Mouse (Mus musculus): ENCODE measurements around the gene Ascc1. TPM values are rescaled to one million over a fixed set of nuclear protein-coding genes. Genes with fewer than 3 reads are reported as not detected.

Ascc1 gene
- polyA plus RNA-seq, 1 experiment from 2014 or later = 43.3 TPM

DNA sequence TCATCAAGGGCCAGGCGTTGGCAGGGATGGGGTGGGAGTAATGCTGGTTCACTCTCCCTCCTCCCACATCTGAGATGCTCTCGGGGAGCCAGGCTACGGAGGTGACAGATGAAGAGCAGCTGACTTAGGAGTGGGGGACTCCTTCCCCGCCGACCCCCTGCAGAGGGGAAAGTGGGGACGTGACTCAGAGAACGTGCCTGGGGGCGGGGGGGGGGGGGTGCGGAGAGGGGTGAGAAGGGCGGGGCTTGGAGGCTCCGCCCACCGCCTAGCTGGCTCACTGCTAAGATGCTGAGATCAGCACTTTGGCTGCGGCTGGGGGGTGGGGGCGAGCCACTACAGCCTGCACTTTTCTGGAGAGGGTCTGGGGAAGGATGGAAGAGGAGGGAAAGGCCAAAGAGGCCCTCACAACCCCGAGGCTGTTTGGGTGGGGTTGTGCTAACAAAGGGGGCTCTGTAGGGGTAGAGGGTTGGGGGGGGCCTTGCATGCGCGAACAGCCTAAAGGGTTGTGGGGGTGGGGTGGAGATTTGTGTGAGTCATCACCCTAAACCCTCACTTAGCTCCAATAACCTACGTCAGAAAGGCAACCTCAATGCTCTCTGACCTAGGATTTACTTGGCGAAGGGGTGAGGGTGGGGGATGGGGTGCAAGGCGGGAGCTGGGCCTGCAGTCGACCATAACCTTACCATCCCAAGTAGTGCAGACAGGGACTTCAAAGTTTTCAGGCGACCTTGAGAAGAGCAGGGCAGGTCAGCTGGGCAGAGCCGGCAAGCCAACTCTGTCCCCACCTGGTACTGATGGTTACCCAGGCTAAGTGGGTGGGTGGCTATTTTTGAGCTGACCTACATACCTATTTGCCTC is 37.9 kb upstream of the Ascc1 start:
- Histone ChIP-seq H3K27ac (replicated peaks in 1 of 2; ENCODE audit: control insufficient read depth in 1 of 2, insufficient read depth in 1 of 2, low read depth in 2 of 2, low read length in 2 of 2) (peak overlapping the region; percentile 58 to 85), H3K36me3 (ENCODE audit: control insufficient read depth, insufficient read depth, low read length) (no peaks in the 10 kb centered on the region), H3K4me1 (ENCODE audit: control insufficient read depth in 2 of 2, insufficient read depth in 2 of 2, low read length in 2 of 2) (peaks cover 24 to 32% of the 10 kb centered on the region in 2 experiments), H3K9me3 (ENCODE audit: control insufficient read depth, low read length) (no peaks in the 10 kb centered on the region), H3K9ac (ENCODE audit: low read length) (peak overlapping the region; percentile 55; the same call in 1 of the 2 replicates), H3K4me2 (ENCODE audit: low read length) (peak overlapping the region; percentile 53), H3K4me3 (ENCODE audit: control insufficient read depth in 1 of 2, insufficient read depth in 1 of 2, low read depth in 1 of 2, low read length in 2 of 2) (peak overlapping the region in 1 of 2 experiments; percentile 0; a peak in 1 of 4 replicates), H3K27me3 (ENCODE audit: control insufficient read depth, insufficient read depth, low read length) (no peaks in the 10 kb centered on the region)
- 8% methylated on average over 20 of the region's 23 CpGs for WGBS
- peak; percentile 62 for ATAC-seq (ENCODE audit: insufficient number of reproducible peaks, insufficient read depth, low FRiP score, low read depth)

DNA sequence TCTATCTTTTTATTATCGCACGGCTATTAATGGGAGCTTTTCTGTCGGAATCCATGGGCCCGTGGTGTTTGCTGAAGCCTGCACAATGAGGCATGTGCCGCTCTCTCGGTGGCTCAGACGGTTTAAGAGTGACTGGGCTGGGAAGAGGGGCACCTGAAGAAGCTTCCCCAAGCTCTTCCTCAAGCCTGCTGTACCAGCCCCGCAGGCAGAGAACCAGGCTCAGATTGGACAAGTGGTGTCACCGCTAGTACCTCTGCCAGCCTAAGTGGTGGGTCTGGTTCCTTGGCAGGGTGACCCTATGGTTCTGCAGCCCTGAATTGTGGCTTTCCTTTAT is 37.3 kb upstream of the Ascc1 start:
- Histone ChIP-seq H3K4me3 (ENCODE audit: control insufficient read depth in 1 of 2, insufficient read depth in 1 of 2, low read depth in 1 of 2, low read length in 2 of 2) (no peak overlapping the region), H3K4me1 (ENCODE audit: control insufficient read depth in 2 of 2, insufficient read depth in 2 of 2, low read length in 2 of 2) (peaks cover 26 to 38% of the 10 kb centered on the region in 2 experiments), H3K36me3 (ENCODE audit: control insufficient read depth, insufficient read depth, low read length) (no peaks in the 10 kb centered on the region), H3K27me3 (ENCODE audit: control insufficient read depth, insufficient read depth, low read length) (no peaks in the 10 kb centered on the region), H3K9me3 (ENCODE audit: control insufficient read depth, low read length) (no peaks in the 10 kb centered on the region), H3K9ac (ENCODE audit: low read length) (peak overlapping the region; percentile 55; the same call in 1 of the 2 replicates), H3K27ac (replicated peaks in 1 of 2; ENCODE audit: control insufficient read depth in 1 of 2, insufficient read depth in 1 of 2, low read depth in 2 of 2, low read length in 2 of 2) (peak overlapping the region; percentile 58 to 85), H3K4me2 (ENCODE audit: low read length) (peak overlapping the region; percentile 53)
- 18% methylated on average over 9 of the region's 9 CpGs for WGBS
- ATAC-seq (ENCODE audit: insufficient number of reproducible peaks, insufficient read depth, low FRiP score, low read depth) = no peak; the same call in 1 of the 2 replicates

DNA sequence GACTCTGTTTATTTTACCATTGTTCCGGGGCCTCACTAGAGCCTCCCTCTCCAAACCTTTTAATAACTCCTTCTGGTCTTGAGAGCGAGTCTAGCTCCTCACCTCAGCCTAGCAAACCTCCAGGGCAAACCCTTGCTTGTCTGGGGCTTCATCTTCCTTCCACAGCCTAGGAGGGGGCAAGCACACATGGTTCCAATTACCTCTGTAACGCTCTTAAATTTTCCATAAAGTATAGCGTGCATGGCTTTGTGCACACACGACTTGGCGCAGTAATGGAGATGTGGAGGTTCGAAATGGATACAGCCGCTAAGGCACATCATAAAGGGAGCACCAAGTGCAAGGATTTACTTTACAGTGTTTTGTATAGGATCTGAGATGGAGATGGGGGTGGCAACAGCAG is 36.8 kb upstream of the Ascc1 start:
- peak overlapping the region; percentile 55; the same call in 1 of the 2 replicates for H3K9ac ChIP-seq (ENCODE audit: low read length)
- H3K9me3 ChIP-seq (ENCODE audit: control insufficient read depth, low read length) = no peaks in the 10 kb centered on the region
- no peak for ATAC-seq (ENCODE audit: insufficient number of reproducible peaks, insufficient read depth, low FRiP score, low read depth)
- no peaks in the 10 kb centered on the region for H3K36me3 ChIP-seq (ENCODE audit: control insufficient read depth, insufficient read depth, low read length)
- no peak overlapping the region for H3K4me2 ChIP-seq (ENCODE audit: low read length)
- WGBS = 89% methylated on average over 8 of the region's 8 CpGs
- H3K27ac ChIP-seq (replicated peaks in 1 of 2; ENCODE audit: control insufficient read depth in 1 of 2, insufficient read depth in 1 of 2, low read depth in 2 of 2, low read length in 2 of 2) = peak overlapping the region; percentile 58 to 85
- no peak overlapping the region for H3K4me3 ChIP-seq (ENCODE audit: control insufficient read depth in 1 of 2, insufficient read depth in 1 of 2, low read depth in 1 of 2, low read length in 2 of 2)
- H3K27me3 ChIP-seq (ENCODE audit: control insufficient read depth, insufficient read depth, low read length) = no peaks in the 10 kb centered on the region
- H3K4me1 ChIP-seq (ENCODE audit: control insufficient read depth in 2 of 2, insufficient read depth in 2 of 2, low read length in 2 of 2) = peaks cover 31 to 42% of the 10 kb centered on the region in 2 experiments

- no peak for ATAC-seq (ENCODE audit: insufficient number of reproducible peaks, insufficient read depth, low FRiP score, low read depth)
- no peak overlapping the region for H3K27ac ChIP-seq (replicated peaks in 1 of 2; ENCODE audit: control insufficient read depth in 1 of 2, insufficient read depth in 1 of 2, low read depth in 2 of 2, low read length in 2 of 2)
- H3K4me2 ChIP-seq (ENCODE audit: low read length) = no peak overlapping the region
- H3K27me3 ChIP-seq (ENCODE audit: control insufficient read depth, insufficient read depth, low read length) = no peaks in the 10 kb centered on the region
- H3K4me1 ChIP-seq (ENCODE audit: control insufficient read depth in 2 of 2, insufficient read depth in 2 of 2, low read length in 2 of 2) = peaks cover 31 to 47% of the 10 kb centered on the region in 2 experiments
- H3K4me3 ChIP-seq (ENCODE audit: control insufficient read depth in 1 of 2, insufficient read depth in 1 of 2, low read depth in 1 of 2, low read length in 2 of 2) = no peak overlapping the region
- no peaks in the 10 kb centered on the region for H3K36me3 ChIP-seq (ENCODE audit: control insufficient read depth, insufficient read depth, low read length)
- no peaks in the 10 kb centered on the region for H3K9me3 ChIP-seq (ENCODE audit: control insufficient read depth, low read length)
- WGBS = 94% methylated on average over 6 of the region's 6 CpGs
- no peak overlapping the region for H3K9ac ChIP-seq (ENCODE audit: low read length)
Measured at GRCm38 (mm10) chr10:59966743-59967142, 35.9 kb upstream of the Ascc1 start.

DNA sequence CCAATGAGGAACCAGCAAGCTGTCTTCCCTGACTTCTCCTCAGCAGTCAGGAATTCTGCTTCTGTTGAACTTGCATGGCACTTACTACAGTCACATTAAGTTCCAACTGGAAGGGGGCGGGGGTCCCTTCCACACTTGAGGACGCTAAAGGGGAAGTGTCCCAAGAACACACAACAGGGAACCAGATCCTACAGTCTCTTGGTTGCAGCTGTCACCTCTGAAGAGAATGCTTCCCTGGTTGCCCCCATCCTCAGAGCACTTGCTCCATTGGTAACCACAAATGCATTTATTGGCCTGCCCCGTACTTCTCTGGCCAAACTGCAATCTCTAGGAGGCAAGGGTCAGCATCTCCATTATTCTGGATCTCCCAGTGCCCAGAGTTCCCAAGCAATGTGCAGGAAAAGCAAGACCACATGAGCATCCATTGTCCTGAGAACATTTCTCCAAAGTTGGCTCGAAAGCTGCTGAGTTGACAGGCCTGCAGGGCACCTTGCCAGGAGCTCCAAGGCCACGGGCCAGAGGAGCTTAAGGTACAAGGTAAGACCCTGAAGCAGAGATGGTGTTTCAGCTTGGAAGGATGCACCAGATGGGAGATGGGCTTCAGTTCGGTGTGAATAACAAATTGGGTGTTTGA is 35.2 kb upstream of the Ascc1 start:
- WGBS = 64% methylated on average over 6 of the region's 6 CpGs
- H3K4me1 ChIP-seq (ENCODE audit: control insufficient read depth in 2 of 2, insufficient read depth in 2 of 2, low read length in 2 of 2) = peaks cover 31 to 47% of the 10 kb centered on the region in 2 experiments
- H3K27ac ChIP-seq (replicated peaks in 1 of 2; ENCODE audit: control insufficient read depth in 1 of 2, insufficient read depth in 1 of 2, low read depth in 2 of 2, low read length in 2 of 2) = no peak overlapping the region

GRCm38 (mm10) chr10:59969821-59970449 is 32.7 kb upstream of the Ascc1 start:
- Histone ChIP-seq H3K4me2 (ENCODE audit: low read length) (peak overlapping the region; percentile 86), H3K9ac (ENCODE audit: low read length) (peak overlapping the region; percentile 84), H3K27ac (replicated peaks in 1 of 2; ENCODE audit: control insufficient read depth in 1 of 2, insufficient read depth in 1 of 2, low read depth in 2 of 2, low read length in 2 of 2) (peak overlapping the region; percentile 95 to 98), H3K27me3 (ENCODE audit: control insufficient read depth, insufficient read depth, low read length) (no peaks in the 10 kb centered on the region), H3K4me1 (ENCODE audit: control insufficient read depth in 2 of 2, insufficient read depth in 2 of 2, low read length in 2 of 2) (peaks cover 36 to 53% of the 10 kb centered on the region in 2 experiments), H3K36me3 (ENCODE audit: control insufficient read depth, insufficient read depth, low read length) (no peaks in the 10 kb centered on the region), H3K4me3 (ENCODE audit: control insufficient read depth in 1 of 2, insufficient read depth in 1 of 2, low read depth in 1 of 2, low read length in 2 of 2) (peak overlapping the region; percentile 49 to 60), H3K9me3 (ENCODE audit: control insufficient read depth, low read length) (no peaks in the 10 kb centered on the region)
- peak; percentile 28 for ATAC-seq (ENCODE audit: insufficient number of reproducible peaks, insufficient read depth, low FRiP score, low read depth)
- 1% methylated on average over 25 of the region's 25 CpGs for WGBS

More for the DNA sequence above, 35.2 kb upstream of the Ascc1 start:
- ATAC-seq (ENCODE audit: insufficient number of reproducible peaks, insufficient read depth, low FRiP score, low read depth) = no peak
- H3K9me3 ChIP-seq (ENCODE audit: control insufficient read depth, low read length) = no peaks in the 10 kb centered on the region
- H3K36me3 ChIP-seq (ENCODE audit: control insufficient read depth, insufficient read depth, low read length) = no peaks in the 10 kb centered on the region
- H3K4me3 ChIP-seq (ENCODE audit: control insufficient read depth in 1 of 2, insufficient read depth in 1 of 2, low read depth in 1 of 2, low read length in 2 of 2) = no peak overlapping the region
- H3K4me2 ChIP-seq (ENCODE audit: low read length) = no peak overlapping the region
- no peak overlapping the region for H3K9ac ChIP-seq (ENCODE audit: low read length)
- no peaks in the 10 kb centered on the region for H3K27me3 ChIP-seq (ENCODE audit: control insufficient read depth, insufficient read depth, low read length)

DNA sequence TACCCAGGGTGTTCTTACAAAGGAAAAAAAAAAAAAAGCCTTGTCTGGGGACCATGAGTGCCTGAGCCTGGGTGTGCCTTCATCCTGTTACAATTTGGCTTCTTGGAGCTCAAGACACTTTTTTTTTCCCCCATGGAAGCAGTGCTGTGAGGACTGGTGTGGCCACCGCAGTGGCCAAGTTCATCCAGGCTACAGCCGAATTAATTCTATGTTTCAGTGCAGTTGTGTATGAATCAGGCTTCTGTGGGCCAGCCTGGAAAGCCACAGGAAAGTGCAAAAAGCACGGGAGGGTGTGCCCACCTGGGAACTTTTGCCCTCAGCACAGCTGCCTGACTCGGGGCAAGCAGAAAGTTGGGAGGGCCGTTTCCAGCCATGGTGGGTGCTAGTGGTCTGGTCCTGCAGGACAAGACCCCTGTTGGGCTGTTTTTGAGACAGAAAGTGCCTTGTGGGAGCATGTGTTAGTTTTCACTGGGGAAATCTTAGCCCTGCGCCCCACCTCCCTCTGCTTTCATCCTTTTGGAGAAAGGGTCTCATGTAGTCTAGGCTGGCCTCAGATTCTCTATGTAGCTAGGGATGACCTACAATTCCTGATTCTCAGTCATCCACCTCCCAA is 32.0 kb upstream of the Ascc1 start:
- Histone ChIP-seq H3K9me3 (ENCODE audit: control insufficient read depth, low read length) (no peaks in the 10 kb centered on the region), H3K4me2 (ENCODE audit: low read length) (peak overlapping the region; percentile 86), H3K27me3 (ENCODE audit: control insufficient read depth, insufficient read depth, low read length) (no peaks in the 10 kb centered on the region), H3K4me3 (ENCODE audit: control insufficient read depth in 1 of 2, insufficient read depth in 1 of 2, low read depth in 1 of 2, low read length in 2 of 2) (peak overlapping the region; percentile 49 to 60), H3K4me1 (ENCODE audit: control insufficient read depth in 2 of 2, insufficient read depth in 2 of 2, low read length in 2 of 2) (peaks cover 33 to 51% of the 10 kb centered on the region in 2 experiments), H3K27ac (replicated peaks in 1 of 2; ENCODE audit: control insufficient read depth in 1 of 2, insufficient read depth in 1 of 2, low read depth in 2 of 2, low read length in 2 of 2) (peak overlapping the region; percentile 95 to 98), H3K9ac (ENCODE audit: low read length) (peak overlapping the region; percentile 84), H3K36me3 (ENCODE audit: control insufficient read depth, insufficient read depth, low read length) (no peaks in the 10 kb centered on the region)
- WGBS = 24% methylated on average over 6 of the region's 6 CpGs
- ATAC-seq (ENCODE audit: insufficient number of reproducible peaks, insufficient read depth, low FRiP score, low read depth) = no peak

Measured in heart, embryonic 14.5 days (tissue).